Mouse (Mus musculus) kidney, embryonic 14.5 days (tissue): ENCODE measurements around the gene Hs1bp3. TPM values are rescaled to one million over a fixed set of nuclear protein-coding genes. Genes with fewer than 3 reads are reported as not detected.

ENCODE experiments used
- ATAC-seq: fragments of 200-750 bp; cut with Nextera tagmentation; 2 replicates; pipeline ENCODE4 v1.8.0; 2017; ENCODE audit warnings: moderate number of reproducible peaks, mild to moderate bottlenecking, moderate TSS enrichment, moderate library complexity; ENCODE audit not compliant: low FRiP score, low TSS enrichment
- H3K27ac ChIP-seq: fragments of 300-500 bp; sonication (generic); 2 replicates; pipeline ENCODE4 v1.5.1; 2014; ENCODE audit warnings: low read depth, mild to moderate bottlenecking, low read length, moderate library complexity, mixed read lengths
- H3K27me3 ChIP-seq: fragments of 300-500 bp; sonication (generic); 2 replicates; pipeline ENCODE4 v1.6.1; 2014; ENCODE audit warnings: mild to moderate bottlenecking, low read length; ENCODE audit not compliant: control insufficient read depth, insufficient read depth
- H3K36me3 ChIP-seq: fragments of 300-500 bp; sonication (generic); 2 replicates; pipeline ENCODE4 v1.6.1; 2014; ENCODE audit warnings: low read length, mixed read lengths; ENCODE audit not compliant: control insufficient read depth, insufficient read depth
- H3K4me1 ChIP-seq: fragments of 300-500 bp; sonication (generic); 2 replicates; pipeline ENCODE4 v1.6.1; 2014; ENCODE audit warnings: low read length, mixed read lengths; ENCODE audit not compliant: control insufficient read depth, insufficient read depth
- H3K4me2 ChIP-seq: fragments of 300-500 bp; sonication (generic); replicated peaks from 2 replicates; pipeline ENCODE4 v1.6.1; 2014; ENCODE audit warnings: low read depth, mild to moderate bottlenecking, low read length
- H3K4me3 ChIP-seq: fragments of 300-500 bp; sonication (generic); 2 replicates; pipeline ENCODE4 v1.5.1; 2014; ENCODE audit warnings: mild to moderate bottlenecking, low read length
- H3K9ac ChIP-seq: fragments of 300-500 bp; sonication (generic); 2 replicates; pipeline ENCODE4 v1.6.1; 2014; ENCODE audit warnings: low read depth, mild to moderate bottlenecking, low read length, moderate library complexity
- H3K9me3 ChIP-seq: fragments of 300-500 bp; sonication (generic); 2 replicates; pipeline ENCODE4 v1.6.1; 2016; ENCODE audit warnings: low read length; ENCODE audit not compliant: control insufficient read depth
- whole genome bisulfite sequencing: fragments of 180-500 bp; shearing (Covaris S2); extraction: QIAGEN DNeasy Blood & Tissue Kit; methylation state at CpG from one replicate; pipeline ENCODE4 v1.1.7; 2014; 5-methylcytosine and 5-hydroxymethylcytosine counted together
- polyA plus RNA-seq: library from polyadenylated mRNA; unstranded; fragments of >200 nt; fragmentation: Nextera tagmentation; extraction: Ambion mirVana; gene quantifications from 2 replicates; pipeline ENCODE4 v1.2.1, GENCODE M21; 2014

Hs1bp3 gene
- polyA plus RNA-seq, 1 experiment from 2014 or later, result 11.6 TPM

DNA sequence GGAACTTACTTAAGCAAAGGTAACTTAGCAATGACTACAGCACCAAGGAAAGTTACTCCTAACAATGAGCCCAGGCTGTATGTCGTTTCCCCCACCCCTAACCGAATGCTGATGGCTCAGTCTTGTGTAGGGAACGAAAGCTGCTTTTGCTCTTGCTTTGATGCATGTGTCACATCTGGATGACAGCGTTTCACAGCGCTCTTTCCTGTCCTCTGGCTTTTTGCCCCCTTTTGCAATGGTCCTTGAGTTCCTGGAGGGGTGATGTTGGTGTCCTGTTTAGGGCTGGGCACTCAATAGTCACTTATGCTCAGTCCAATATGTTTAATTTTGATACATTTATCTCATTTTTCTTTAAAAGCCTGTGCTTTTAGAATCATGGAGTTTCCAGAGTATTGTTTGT lies 48.6 kb downstream of the Hs1bp3 start:
- H3K4me1 ChIP-seq, result peaks cover 11% of the 10 kb centered on the region; the same call in 1 of the 2 replicates
- ATAC-seq, result no peak
- no peak overlapping the region for H3K9ac ChIP-seq
- no peak overlapping the region for H3K4me2 ChIP-seq
- H3K9me3 ChIP-seq, result no peaks in the 10 kb centered on the region
- no peak overlapping the region for H3K4me3 ChIP-seq
- H3K36me3 ChIP-seq, result no peaks in the 10 kb centered on the region
- no peak overlapping the region for H3K27ac ChIP-seq
- no peaks in the 10 kb centered on the region for H3K27me3 ChIP-seq
- WGBS, result 73% methylated on average over 5 of the region's 5 CpGs

DNA sequence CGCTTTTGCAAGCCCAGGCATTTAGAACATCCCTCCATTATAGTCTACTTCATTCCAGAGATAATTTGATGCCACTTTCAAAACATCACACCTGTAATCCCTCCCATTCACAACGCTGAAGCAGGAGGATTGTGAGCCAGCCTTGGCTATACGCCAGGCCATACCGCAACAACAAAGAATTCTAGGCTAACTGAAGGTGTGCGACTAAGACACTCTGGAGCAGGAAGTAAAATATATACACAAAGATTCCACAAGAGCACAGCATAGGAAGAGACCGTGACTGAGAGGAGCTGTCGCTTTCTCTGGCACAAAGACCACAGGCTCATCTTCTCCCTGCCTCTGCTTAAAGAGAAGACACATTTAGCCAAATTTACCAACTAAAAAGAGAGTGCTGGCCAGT lies 49.2 kb downstream of the Hs1bp3 start:
- Histone ChIP-seq H3K36me3 (no peaks in the 10 kb centered on the region), H3K4me1 (peaks cover 11% of the 10 kb centered on the region; the same call in 1 of the 2 replicates), H3K9ac (no peak overlapping the region), H3K27ac (no peak overlapping the region), H3K4me2 (no peak overlapping the region), H3K27me3 (no peaks in the 10 kb centered on the region), H3K4me3 (no peak overlapping the region), H3K9me3 (no peaks in the 10 kb centered on the region)
- no peak for ATAC-seq
- 76% methylated on average over 7 of the region's 7 CpGs for whole genome bisulfite sequencing

DNA sequence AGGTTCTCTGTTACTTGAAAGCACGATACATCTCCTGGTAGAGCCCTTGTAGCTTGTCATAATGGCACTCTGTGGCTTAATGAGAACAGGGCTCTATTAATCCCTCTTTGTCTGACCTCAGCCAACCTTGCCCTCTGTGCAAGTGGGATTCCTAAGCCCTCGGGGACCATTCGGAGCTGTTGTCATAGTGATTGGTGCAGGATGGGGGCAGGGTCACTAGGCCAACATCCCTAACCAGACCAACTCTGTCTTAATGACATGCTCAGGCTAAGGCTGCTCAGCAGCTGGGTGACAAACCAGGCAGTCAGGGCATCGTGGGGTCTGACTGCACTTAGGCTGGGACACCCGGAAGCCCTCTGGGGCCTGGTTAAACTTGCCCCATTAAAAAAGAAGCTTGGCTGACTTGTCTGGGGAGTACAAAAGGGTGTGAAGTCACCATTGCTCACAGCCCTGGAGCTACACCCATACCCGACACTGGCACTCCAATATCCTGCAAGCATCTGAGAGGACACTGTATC lies 51.1 kb downstream of the Hs1bp3 start:
- ATAC-seq, result peak; percentile 32; the same call in 1 of the 2 replicates
- no peaks in the 10 kb centered on the region for H3K27me3 ChIP-seq
- H3K27ac ChIP-seq, result no peak overlapping the region
- H3K9ac ChIP-seq, result no peak overlapping the region
- WGBS, result 25% methylated on average over 6 of the region's 6 CpGs
- no peaks in the 10 kb centered on the region for H3K9me3 ChIP-seq
- H3K4me3 ChIP-seq, result no peak overlapping the region
- H3K4me2 ChIP-seq, result no peak overlapping the region
- peaks cover 8% of the 10 kb centered on the region; the same call in 1 of the 2 replicates for H3K4me1 ChIP-seq
- no peaks in the 10 kb centered on the region for H3K36me3 ChIP-seq

DNA sequence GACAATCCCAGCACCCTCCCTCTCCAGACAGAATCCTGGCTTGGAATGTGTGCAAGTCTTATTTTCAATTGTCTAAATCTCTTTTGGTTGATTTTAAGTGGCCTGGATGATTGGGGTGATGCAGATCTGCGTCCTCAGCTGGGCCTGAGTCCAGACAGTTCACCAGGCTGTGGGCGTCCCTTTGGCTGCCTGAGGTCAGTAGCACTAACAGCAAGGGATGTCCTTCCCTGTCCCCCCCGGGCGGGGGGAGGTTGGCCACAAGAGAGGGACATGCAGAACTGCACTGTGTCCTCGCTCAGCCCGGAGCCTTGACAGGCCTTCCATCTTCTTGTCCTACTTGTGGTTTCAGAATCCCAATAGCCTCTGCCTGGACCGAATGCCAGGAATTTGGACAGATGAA lies 52.1 kb downstream of the Hs1bp3 start:
- WGBS, result 63% methylated on average over 7 of the region's 7 CpGs
- Histone ChIP-seq H3K4me1 (peaks cover 8% of the 10 kb centered on the region; the same call in 1 of the 2 replicates), H3K36me3 (no peaks in the 10 kb centered on the region), H3K27me3 (no peaks in the 10 kb centered on the region), H3K27ac (no peak overlapping the region), H3K9me3 (no peaks in the 10 kb centered on the region), H3K4me2 (no peak overlapping the region), H3K9ac (no peak overlapping the region), H3K4me3 (no peak overlapping the region)
- no peak for ATAC-seq

DNA sequence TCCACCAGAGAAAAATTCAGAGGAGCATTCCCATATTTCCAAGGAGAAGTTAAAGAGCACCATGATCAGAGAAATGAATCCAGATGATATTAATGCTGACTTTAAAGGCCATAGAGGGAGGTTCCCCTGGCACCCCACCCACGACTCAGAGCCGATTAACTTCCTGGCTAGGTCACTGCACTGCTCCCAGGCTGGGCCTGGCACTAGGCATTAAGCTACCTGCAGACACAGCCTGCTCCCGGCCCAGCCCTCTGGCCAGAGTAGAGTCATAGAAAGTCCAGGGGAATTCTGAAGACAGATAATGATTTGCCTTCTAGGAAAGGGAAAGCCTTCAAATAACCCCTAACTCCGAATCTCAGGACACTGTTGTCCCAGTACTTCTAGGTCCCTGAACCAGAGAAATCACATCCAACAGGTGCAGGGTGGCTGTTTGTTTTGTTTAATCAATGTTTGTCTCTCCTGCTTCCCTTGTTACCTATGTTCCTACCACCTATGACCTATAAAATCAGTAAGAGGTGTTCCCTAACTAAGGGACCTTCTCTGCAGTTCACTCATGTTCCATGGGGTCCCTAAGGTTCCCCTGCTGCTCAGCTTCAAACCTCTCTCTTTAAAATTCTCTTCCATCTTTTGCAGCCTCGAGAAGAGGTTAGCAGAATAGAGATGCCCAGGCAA lies 52.8 kb downstream of the Hs1bp3 start:
- Histone ChIP-seq H3K36me3 (no peaks in the 10 kb centered on the region), H3K27ac (no peak overlapping the region), H3K27me3 (no peaks in the 10 kb centered on the region), H3K4me2 (no peak overlapping the region), H3K4me1 (peaks cover 8% of the 10 kb centered on the region; the same call in 1 of the 2 replicates), H3K9me3 (no peaks in the 10 kb centered on the region), H3K9ac (no peak overlapping the region), H3K4me3 (no peak overlapping the region)
- no peak for ATAC-seq
- 79% methylated on average over 5 of the region's 5 CpGs for WGBS

DNA sequence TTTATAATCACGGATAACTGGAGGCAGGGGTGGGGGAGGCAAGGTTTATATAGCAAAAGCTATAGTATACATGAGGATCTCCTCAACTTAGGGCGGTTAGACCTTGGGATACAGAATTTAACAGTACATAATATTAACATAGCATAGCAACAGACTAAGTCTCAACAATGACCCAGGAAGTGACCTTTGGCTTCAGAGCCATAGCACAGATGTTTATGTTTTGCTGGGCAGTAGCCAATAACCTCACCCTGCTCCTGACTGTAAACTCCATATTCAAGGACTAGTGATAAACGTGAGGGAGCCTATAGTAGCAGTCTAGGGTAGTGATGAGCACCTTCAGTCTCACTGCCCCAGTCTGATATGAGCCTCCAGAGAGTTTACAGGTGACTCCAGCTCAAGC lies 53.5 kb downstream of the Hs1bp3 start:
- no peaks in the 10 kb centered on the region for H3K27me3 ChIP-seq
- WGBS, result 58% methylated on average over 3 of the region's 3 CpGs
- no peak overlapping the region for H3K9ac ChIP-seq
- ATAC-seq, result no peak
- H3K4me1 ChIP-seq, result peaks cover 8% of the 10 kb centered on the region; the same call in 1 of the 2 replicates
- H3K9me3 ChIP-seq, result no peaks in the 10 kb centered on the region
- no peaks in the 10 kb centered on the region for H3K36me3 ChIP-seq
- H3K27ac ChIP-seq, result no peak overlapping the region
- no peak overlapping the region for H3K4me3 ChIP-seq
- no peak overlapping the region for H3K4me2 ChIP-seq

DNA sequence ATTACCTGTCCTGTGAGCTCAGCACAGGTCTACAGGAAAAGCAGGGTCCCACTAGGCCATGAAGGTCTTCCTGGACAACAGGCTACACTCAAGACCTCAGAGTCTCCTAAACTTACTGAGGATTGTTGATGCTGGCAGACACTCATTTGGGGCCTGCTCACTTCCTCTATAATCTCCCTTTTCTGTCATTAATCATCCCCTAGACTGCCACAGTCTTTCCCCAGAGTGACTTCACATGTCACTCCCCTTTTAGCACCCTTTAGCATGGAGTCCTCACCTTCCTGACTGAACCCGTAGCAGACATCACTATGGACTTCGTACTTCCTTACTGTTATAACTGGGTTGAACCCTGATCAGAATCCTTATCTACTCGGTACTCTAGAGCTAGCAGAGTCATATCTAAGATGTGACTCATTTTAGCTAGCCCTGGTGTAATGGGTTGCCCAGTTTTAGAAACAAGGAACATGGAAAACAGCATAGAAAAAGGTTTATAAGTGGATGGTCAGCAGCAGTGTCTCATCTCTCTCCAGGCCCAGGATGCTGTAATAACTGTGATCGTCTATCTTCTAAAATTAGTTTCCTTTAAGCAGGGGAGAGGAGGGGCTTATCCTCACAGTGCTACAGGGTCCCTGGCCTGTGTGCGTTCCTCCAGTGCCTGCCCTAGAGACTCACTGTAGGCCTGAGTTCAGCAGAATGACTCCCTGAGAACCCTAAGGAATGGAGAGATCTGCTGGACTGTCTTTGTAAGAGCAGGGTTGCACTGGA lies 58.7 kb downstream of the Hs1bp3 start:
- 62% methylated on average over 5 of the region's 5 CpGs for WGBS
- no peaks in the 10 kb centered on the region for H3K27me3 ChIP-seq
- H3K36me3 ChIP-seq, result no peaks in the 10 kb centered on the region
- H3K4me3 ChIP-seq, result no peak overlapping the region
- no peak overlapping the region for H3K4me2 ChIP-seq
- H3K4me1 ChIP-seq, result no peaks in the 10 kb centered on the region
- no peak for ATAC-seq
- H3K9ac ChIP-seq, result no peak overlapping the region
- H3K27ac ChIP-seq, result no peak overlapping the region
- no peaks in the 10 kb centered on the region for H3K9me3 ChIP-seq

DNA sequence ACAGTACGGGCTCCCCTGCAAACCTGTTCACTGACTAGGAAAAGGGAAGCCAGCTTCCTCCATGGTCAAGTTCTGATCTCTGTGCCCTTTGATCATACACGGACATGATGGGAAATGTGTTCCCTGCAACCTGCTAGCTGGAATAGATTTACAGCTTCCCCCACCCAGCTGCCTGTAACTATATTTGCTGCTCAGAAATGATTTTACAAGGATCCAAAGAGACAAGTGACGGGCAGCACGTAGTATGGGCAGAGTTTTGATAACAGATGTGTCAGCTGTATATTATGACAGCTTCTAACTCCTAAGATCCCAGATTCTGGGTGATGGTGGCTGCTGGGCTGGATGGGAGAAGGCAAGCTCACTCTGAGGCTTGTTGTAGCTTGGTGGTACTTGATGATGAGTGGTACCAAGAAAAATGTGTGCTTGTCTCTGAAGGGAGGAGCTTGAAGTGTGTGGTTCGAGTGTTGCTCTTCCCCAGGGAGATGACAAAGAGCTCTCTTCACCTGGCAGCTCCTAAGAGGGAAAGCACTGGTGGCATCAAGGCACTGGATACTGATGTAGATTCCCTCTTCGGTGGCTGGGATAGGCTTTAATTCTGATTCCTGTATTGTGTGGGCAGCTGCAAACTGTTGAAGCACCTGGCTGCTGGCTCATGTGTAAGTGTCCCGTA lies 59.4 kb downstream of the Hs1bp3 start:
- Histone ChIP-seq H3K9me3 (no peaks in the 10 kb centered on the region), H3K27ac (no peak overlapping the region), H3K9ac (no peak overlapping the region), H3K27me3 (no peaks in the 10 kb centered on the region), H3K4me2 (no peak overlapping the region), H3K4me1 (no peaks in the 10 kb centered on the region), H3K4me3 (no peak overlapping the region), H3K36me3 (no peaks in the 10 kb centered on the region)
- ATAC-seq, result no peak
- 76% methylated on average over 7 of the region's 7 CpGs for WGBS
